In genomic region chr2:125922877-125923276, GRCm38 (mm10) we compare ENCODE assay signal across 13 mouse cellular contexts.
DNase-seq lines count a peak whose midpoint lies in the region; ATAC-seq and TF ChIP-seq lines count a peak whose summit lies in the region.
"Had no signal": no experiment of that assay in that cellular context is flagged by ENCODE, and none has a peak within 500 bp of the region (broad histone marks: within the 10 kb centered on the region; RNA-seq: fewer than 3 reads in every experiment).

No protein-coding gene starts in this region.

- H3K36me3 ChIP-seq in liver, embryonic 12.5 days: peaks cover 3% of the 10 kb centered on the region; the same call in 1 of the 2 replicates
- H3K36me3 ChIP-seq in limb, embryonic 15.5 days: peaks cover 3% of the 10 kb centered on the region; the same call in 1 of the 2 replicates
- H3K36me3 ChIP-seq in forebrain, embryonic 16.5 days (ENCODE audit: control insufficient read depth, insufficient read depth): no peaks in the 10 kb centered on the region
- H3K36me3 ChIP-seq: embryonic facial prominence, embryonic 12.5 days; intestine, embryonic 15.5 days had no signal

- POLR2A ChIA-PET in Patski (lab: Charles Lee): no interaction called here

- CTCF ChIA-PET in Patski (lab: Charles Lee): interaction anchor here (0.9 kb wide), 1 partner anchor 39 kb away, joined by 3 read pairs; no protein-coding TSS in a partner anchor

- no peak overlapping the region for H3K4me2 ChIP-seq in liver, embryonic 12.5 days
- H3K4me2 ChIP-seq in limb, embryonic 15.5 days: no peak overlapping the region
- no peak overlapping the region for H3K4me2 ChIP-seq in forebrain, embryonic 16.5 days (ENCODE audit: low read length)
- H3K4me2 ChIP-seq: embryonic facial prominence, embryonic 12.5 days; intestine, embryonic 15.5 days; lung, embryonic 14.5 days had no signal

- H3K4me3 ChIP-seq in liver, embryonic 12.5 days: no peak overlapping the region
- no peak overlapping the region for H3K4me3 ChIP-seq in limb, embryonic 15.5 days
- no peak overlapping the region for H3K4me3 ChIP-seq in forebrain, embryonic 16.5 days (replicated peaks; ENCODE audit: low read length)
- H3K4me3 ChIP-seq: embryonic facial prominence, embryonic 12.5 days; intestine, embryonic 15.5 days had no signal

- no peaks in the 10 kb centered on the region; the same call in 1 of the 2 replicates for H3K4me1 ChIP-seq in liver, embryonic 12.5 days
- H3K4me1 ChIP-seq in limb, embryonic 15.5 days: peaks cover 6% of the 10 kb centered on the region
- H3K4me1 ChIP-seq in forebrain, embryonic 16.5 days (replicated peaks; ENCODE audit: control insufficient read depth, insufficient read depth, low read length): no peaks in the 10 kb centered on the region
- H3K4me1 ChIP-seq: intestine, embryonic 15.5 days had no signal

- in situ Hi-C loops in Patski (cut with MboI; ENCODE audit: low pct_unique_long_range_greater_than_20kb): no loop called here

- H3K9me3 ChIP-seq in liver, embryonic 12.5 days (replicated peaks): no peaks in the 10 kb centered on the region
- no peaks in the 10 kb centered on the region for H3K9me3 ChIP-seq in limb, embryonic 15.5 days
- H3K9me3 ChIP-seq in forebrain, embryonic 16.5 days (ENCODE audit: control insufficient read depth, low read length): no peaks in the 10 kb centered on the region
- H3K9me3 ChIP-seq: embryonic facial prominence, embryonic 12.5 days; intestine, embryonic 15.5 days had no signal

- WGBS in liver, embryonic 12.5 days (ENCODE audit: insufficient replicate concordance): 48% methylated on average over 4 of the region's 4 CpGs
- 60% methylated on average over 4 of the region's 4 CpGs for WGBS in limb, embryonic 15.5 days
- WGBS in forebrain, embryonic 16.5 days: 77% methylated on average over 4 of the region's 4 CpGs

- peak; percentile 52 for ATAC-seq in liver, embryonic 12.5 days
- peak; percentile 78 for ATAC-seq in Patski
- ATAC-seq in limb, embryonic 15.5 days (ENCODE audit: insufficient number of reproducible peaks, low FRiP score, low TSS enrichment, low read depth): no peak
- ATAC-seq in forebrain, embryonic 16.5 days: no peak
- ATAC-seq: forebrain, postnatal 0 days; intestine, embryonic 15.5 days had no signal

- H3K9ac ChIP-seq in liver, embryonic 12.5 days: no peak overlapping the region
- H3K9ac ChIP-seq in limb, embryonic 15.5 days: no peak overlapping the region
- no peak overlapping the region for H3K9ac ChIP-seq in forebrain, embryonic 16.5 days (replicated peaks; ENCODE audit: low read depth, low read length)
- H3K9ac ChIP-seq: embryonic facial prominence, embryonic 12.5 days; forebrain, postnatal 0 days; intestine, embryonic 15.5 days; lung, embryonic 14.5 days had no signal

- DNase-seq in gastrocnemius, adult 18-20 months (ENCODE audit: low spot score): peak; percentile 30
- no peak for DNase-seq in gastrocnemius, postnatal 4 days (ENCODE audit: low spot score in 2 of 2)
- DNase-seq in liver: no peak
- peak; percentile 64 for DNase-seq in Patski (ENCODE audit: low read depth, low spot score)
- DNase-seq in cerebellum, adult 11 months: no peak
- DNase-seq: forebrain, postnatal 0 days; lung, embryonic 14.5 days; retina, postnatal 1 day had no signal

- H3K27me3 ChIP-seq in liver, embryonic 12.5 days (replicated peaks): no peaks in the 10 kb centered on the region
- no peaks in the 10 kb centered on the region for H3K27me3 ChIP-seq in Patski
- no peaks in the 10 kb centered on the region for H3K27me3 ChIP-seq in limb, embryonic 15.5 days
- no peaks in the 10 kb centered on the region for H3K27me3 ChIP-seq in forebrain, embryonic 16.5 days (replicated peaks; ENCODE audit: control insufficient read depth, insufficient read depth, low read length)
- H3K27me3 ChIP-seq: embryonic facial prominence, embryonic 12.5 days; intestine, embryonic 15.5 days had no signal

- no peak overlapping the region for H3K27ac ChIP-seq in liver, embryonic 12.5 days
- H3K27ac ChIP-seq in limb, embryonic 15.5 days: 0 out of 2 replicates have a peak overlapping the region, but pooled peaks have one; percentile 43
- no peak overlapping the region for H3K27ac ChIP-seq in forebrain, embryonic 16.5 days (ENCODE audit: low read length)
- H3K27ac ChIP-seq: embryonic facial prominence, embryonic 12.5 days; intestine, embryonic 15.5 days had no signal

- no peak for TF ChIP-seq CTCF in Patski (IDR thresholded peaks at IDR 0.05)

Comparison
In these comparisons a context has a peak if more than half of its experiments do, and no peak if none do; other contexts are left out.
1. DNase-seq: peak in gastrocnemius, adult 18-20 months (single experiment) and Patski (single experiment); none in gastrocnemius, postnatal 4 days (0 of 2), liver (single experiment) and cerebellum, adult 11 months (single experiment).
2. ATAC-seq: peak in liver, embryonic 12.5 days (single experiment) and Patski (single experiment); none in limb, embryonic 15.5 days (single experiment) and forebrain, embryonic 16.5 days (single experiment).